Mouse (Mus musculus): Measurements from ENCODE around the gene Wdfy4.

Wdfy4 gene

GRCm38 (mm10) chr14:33078110-33078509 lies 107.2 kb downstream of the Wdfy4 start:
- DNase-seq: no peak

GRCm38 (mm10) chr14:33073355-33073754 lies 112.0 kb downstream of the Wdfy4 start:
- DNase-seq: no peak

DNA sequence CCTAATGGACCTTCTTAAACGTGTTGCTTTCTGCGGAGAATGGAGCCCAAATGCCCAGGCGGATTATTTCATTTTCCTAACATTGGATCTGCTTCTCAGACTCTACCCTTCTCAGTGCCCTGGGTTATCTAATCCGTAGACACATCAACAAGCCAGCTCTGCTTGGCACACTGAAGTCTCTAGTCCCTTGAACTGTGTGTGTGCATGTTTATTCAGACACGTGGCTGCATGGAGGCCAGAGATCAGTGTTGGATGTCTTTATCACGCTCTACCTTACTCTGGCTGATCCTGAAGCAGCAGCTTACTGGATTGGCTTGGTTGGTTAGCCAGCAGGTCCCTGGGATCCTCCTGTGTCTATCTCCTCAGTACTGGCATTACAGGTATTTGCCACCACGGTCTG lies 113.0 kb downstream of the Wdfy4 start:
- no peak for DNase-seq

- DNase-seq: no peak
Measured at GRCm38 (mm10) chr14:33067676-33068075, 117.6 kb downstream of the Wdfy4 start.

- DNase-seq: no peak
Measured at GRCm38 (mm10) chr14:33062996-33063395, 122.3 kb downstream of the Wdfy4 start.

- no peak for DNase-seq
Measured at GRCm38 (mm10) chr14:33058881-33059660, 126.2 kb downstream of the Wdfy4 start.

DNA sequence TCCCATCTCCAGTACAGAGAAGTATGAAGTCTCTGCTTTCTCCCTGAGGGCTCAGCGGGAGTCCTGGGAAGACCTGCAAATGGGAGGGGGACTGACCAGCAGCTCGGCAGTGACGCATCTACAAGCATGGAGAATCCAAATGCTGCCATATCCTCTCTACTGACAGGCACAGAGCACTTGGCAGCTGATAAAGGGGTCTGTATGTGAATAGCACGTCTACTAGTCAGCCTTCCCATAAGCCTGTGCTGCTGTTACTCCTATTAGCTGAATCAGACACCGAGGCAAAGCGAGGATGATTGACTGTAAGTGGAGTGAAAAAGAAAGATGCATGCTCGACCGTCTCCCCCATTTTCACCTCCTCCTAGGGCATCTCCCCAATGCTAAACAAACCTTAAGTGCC lies 131.9 kb downstream of the Wdfy4 start:
- no peak for DNase-seq

DNA sequence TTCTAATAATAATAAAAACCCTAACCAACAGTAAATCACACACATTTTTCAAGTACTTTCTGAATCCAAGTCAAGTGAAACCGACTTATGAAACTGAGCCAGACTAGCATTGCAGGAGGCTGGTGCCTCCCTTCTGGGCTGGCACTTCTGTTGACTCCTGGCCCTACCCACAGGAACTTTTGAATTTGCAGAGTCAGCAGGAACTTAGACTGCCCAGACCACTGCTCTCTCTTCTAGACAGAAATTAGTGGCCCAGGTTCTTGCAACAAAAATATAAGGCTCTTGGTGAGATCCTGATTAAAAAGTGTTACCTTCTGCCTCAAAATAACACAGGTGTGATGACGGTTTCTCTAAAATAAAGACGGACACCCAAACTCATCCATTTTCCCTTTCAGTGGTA lies 140.1 kb downstream of the Wdfy4 start:
- no peak for DNase-seq

- no peak for DNase-seq
Measured at GRCm38 (mm10) chr14:33036811-33037210, 148.5 kb downstream of the Wdfy4 start.

DNA sequence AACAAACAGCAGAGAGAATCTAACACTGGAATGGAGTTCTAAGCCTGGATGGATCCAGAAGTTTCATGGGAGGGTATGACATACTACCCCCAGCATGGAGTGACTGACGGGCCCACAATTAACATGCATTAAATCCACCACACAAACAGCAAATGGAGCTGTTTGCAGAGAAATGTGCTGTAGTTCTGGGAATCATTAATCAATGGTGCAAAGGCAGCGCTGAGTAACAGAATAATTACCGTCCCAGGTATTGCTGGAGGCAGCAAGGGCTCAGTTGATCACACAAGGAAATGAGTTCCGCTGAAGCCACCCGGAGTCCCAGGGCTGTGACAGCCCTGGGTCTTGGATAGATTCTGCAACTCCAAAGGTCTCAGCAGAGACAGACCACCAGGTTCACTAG lies 149.9 kb downstream of the Wdfy4 start:
- no peak for DNase-seq

- DNase-seq: no peak
Measured at GRCm38 (mm10) chr14:33033424-33033823, 151.9 kb downstream of the Wdfy4 start.

- DNase-seq: no peak
Measured at GRCm38 (mm10) chr14:33030849-33031248, 154.5 kb downstream of the Wdfy4 start.

DNA sequence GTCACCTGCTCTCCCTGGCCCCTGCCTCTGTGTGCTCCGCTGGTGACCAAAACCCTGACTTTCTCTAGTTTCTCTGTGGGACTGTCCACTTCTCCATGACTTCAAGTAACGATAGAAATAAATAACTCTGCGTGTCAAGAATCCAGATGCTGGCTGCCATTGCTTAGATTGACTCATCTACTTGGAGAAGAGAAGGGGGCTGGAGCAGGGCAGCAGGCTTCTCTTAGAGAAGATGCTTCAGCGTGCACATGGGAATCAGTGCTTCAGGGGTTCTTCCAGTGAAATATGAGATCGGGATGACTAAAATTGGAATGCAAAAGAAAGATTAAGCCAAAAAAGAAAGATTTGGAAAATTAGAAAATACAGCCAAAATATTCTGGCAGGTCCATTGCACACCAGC lies 165.7 kb downstream of the Wdfy4 start:
- no peak for DNase-seq

DNA sequence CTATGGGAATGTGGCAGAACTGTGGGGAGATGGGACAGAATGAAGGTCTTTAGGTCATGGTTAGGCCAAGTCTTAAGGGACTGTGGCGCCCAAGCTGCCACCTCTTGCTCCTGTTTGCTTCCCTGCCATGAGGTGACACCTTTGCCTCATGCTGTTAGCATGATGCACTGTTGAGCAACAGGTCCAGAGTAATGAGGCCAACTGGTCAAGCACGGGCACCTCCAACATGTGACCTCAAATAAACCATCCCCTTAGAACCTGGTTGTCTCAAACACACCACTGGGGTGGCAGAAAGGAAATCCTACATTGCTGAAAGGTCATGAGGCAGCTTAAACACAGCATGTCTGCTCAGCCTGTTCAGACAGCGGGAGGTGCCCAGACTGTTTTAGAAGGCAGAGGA lies 166.3 kb downstream of the Wdfy4 start:
- no peak for DNase-seq

- DNase-seq: no peak
Measured at GRCm38 (mm10) chr14:33007638-33008037, 177.7 kb downstream of the Wdfy4 start.

DNA sequence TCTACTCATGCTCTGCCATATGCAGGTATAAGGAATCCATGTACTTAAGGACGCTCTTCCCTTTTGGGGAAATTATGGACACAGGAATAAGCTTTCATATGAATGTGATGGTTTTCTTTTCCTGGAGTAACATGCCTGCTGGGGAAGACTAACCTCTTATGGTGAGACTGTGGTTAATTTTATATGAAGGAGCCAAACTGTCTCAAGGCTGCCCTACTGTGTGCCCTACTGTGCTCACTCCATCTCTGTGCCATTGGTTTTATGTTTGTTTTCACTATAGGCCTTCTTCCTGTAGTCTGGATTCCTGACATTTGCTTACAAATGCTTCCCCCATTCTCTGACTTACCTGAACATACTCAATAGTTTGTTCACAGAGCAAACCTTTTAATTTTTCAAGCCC lies 180.2 kb downstream of the Wdfy4 start:
- DNase-seq: no peak

DNA sequence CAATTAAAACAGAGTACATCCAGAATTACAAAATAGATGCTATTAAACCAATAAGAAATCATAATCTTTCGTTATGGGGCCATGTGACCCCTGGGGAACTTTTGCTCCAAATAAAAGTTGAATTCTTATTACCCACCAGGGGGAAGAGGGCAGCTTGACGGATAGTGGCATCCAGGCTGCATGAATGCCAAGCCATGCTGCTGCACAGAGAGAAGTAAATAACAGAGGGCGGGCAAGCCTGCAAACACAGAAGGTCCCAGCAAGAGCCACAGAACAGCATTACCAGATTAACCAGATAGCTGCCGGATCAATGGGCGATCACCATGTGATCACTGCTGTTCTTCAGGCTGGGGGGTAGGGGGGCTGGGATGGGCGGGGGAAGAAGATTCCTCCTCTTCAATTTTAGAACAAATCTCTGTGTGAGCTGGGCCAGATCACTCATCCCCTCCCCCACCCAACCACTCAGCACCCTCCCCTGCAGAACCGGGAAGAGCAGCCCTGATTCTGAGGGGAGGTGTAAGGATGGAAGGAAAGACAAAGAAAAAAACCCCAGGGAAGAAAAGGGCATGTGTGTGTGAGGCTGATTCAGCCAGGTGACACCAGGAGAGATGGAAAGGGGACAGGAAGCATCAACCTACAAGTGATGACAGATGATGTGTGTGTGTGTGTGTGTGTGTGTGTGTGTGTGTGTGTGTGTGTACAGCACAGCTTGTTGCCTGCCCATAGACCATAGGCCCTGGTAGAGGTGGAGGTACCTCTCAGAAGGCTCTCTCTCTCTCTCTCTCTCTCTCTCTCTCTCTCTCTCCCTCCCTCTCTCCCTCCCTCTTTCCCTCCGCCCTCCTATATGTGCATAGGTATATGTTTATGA lies 185.0 kb downstream of the Wdfy4 start:
- DNase-seq: no peak

GRCm38 (mm10) chr14:32999511-32999910 lies 185.8 kb downstream of the Wdfy4 start:
- DNase-seq: no peak

DNA sequence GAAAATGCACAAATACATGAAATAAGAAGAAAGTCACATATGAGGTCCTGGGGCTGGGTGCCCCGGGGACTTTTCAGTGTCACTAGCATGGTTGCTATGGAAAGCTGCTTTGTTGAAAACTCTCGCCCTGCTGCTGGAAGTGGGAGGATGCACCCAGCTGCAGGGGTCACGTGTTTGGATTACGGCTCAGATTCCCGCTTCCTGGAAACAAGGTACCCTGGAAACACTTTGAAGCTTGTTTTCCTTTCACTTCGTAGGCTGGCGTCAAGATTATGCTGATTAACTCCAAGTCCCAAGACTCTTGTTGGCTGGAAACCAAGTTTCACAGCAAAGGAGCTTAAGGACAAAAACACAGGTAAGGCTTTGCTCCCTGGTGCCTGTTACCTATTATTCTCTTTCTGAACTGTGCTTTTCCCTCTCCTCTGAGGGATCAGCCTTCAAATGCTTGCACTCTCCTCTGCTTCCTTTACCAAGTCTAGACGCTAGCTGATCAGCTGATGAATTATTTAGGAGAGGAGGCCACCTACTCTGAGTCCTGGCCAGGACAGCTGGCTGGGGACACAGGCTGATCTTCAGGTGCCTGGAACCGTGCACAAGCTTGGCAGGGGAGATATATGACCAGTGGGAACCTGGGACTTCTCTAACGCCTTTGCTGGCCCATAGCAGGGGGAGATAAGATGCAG lies 190.2 kb downstream of the Wdfy4 start:
- DNase-seq: no peak

DNA sequence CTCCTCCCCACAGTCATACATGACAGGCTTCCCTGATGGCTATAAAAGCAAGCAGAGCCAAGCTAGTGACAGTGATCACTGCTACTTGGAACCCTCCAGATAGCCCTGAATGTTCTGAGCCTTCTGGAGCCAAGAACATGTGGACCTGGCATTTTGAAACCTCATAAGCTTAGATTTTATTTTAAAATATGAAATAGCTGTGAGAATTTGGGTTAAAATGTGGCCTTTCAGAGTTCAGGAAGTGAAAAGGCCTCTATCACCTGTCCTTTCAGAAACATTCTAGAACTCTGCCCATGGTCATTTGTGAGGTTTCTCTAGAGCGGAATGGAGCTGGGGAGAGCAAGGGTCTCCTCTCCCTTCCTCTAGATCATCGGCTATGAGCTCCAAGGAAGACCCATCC lies 194.2 kb downstream of the Wdfy4 start, which contains the start of gene Lrrc18:
TSS of gene Lrrc18 (plus strand) at position 301 of the 400 bp plus-strand sequence.
- no peak for DNase-seq

DNA sequence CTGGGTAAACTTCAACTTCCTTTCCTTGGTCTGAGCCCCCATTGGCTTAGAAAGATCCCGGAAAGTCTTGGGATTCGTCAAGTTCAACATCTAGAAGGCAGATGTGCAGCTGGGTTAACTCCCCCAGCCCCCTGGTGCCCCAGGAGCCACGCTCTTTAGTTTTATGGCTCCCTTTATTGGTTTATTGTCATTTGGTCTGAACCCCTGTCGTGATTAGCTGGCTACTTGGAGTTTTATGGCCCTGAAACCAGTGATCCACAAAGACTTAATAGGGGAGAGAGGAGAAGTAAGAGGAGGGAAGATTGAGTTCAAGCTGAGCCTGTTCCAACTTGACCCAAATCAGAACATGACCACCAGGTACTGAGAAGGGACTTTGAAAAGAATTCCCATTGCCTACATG lies 198.6 kb downstream of the Wdfy4 start:
- DNase-seq: no peak

- no peak for DNase-seq
Measured at GRCm38 (mm10) chr14:32984176-32984738, 201.1 kb downstream of the Wdfy4 start.

GRCm38 (mm10) chr14:32970700-32971099 lies 214.6 kb downstream of the Wdfy4 start:
- DNase-seq: no peak

Data from layer of hippocampus, adult 9-11 months (tissue).